Mouse (Mus musculus) ES-E14 (cell line): ENCODE results near the gene Gjb4. TPM values are rescaled to one million over a fixed set of nuclear protein-coding genes. Genes with fewer than 3 reads are reported as not detected.

Source experiments
- DNase-seq: peaks from one replicate; pipeline ENCODE4 v3.0.0-alpha.2; 2013; ENCODE audit warnings: low read depth, low spot score
- H3K27ac ChIP-seq: 2 replicates; pipeline ENCODE4 v1.5.1; 2012; ENCODE audit warnings: low read depth, mild to moderate bottlenecking, low read length, moderate library complexity, mixed read lengths; ENCODE audit not compliant: poor library complexity, insufficient read depth, severe bottlenecking
- H3K36me3 ChIP-seq: 2 replicates; pipeline ENCODE4 v1.6.1; 2012; ENCODE audit warnings: mild to moderate bottlenecking, low read length, moderate library complexity, mixed read lengths; ENCODE audit not compliant: control insufficient read depth, poor library complexity, insufficient read depth, severe bottlenecking
- H3K4me1 ChIP-seq, 2 experiments: fragments of 150-350 bp in 1 of 2; sonication (generic) in 1 of 2; 2 replicates each; pipeline ENCODE4 v1.6.1; 2012; ENCODE audit warnings: low read length in 2 of 2, mild to moderate bottlenecking in 1 of 2, mixed read lengths in 1 of 2; ENCODE audit not compliant: control insufficient read depth in 2 of 2, insufficient read depth in 2 of 2, poor library complexity in 1 of 2
- H3K4me3 ChIP-seq, 2 experiments: fragments of 150-350 bp in 1 of 2; sonication (generic) in 1 of 2; 2 replicates each; pipeline ENCODE4 v1.5.1; 2012; ENCODE audit warnings: low read length in 2 of 2, low read depth in 1 of 2, mild to moderate bottlenecking in 1 of 2, mixed read lengths in 1 of 2; ENCODE audit not compliant: insufficient read depth in 1 of 2, poor library complexity in 1 of 2, severe bottlenecking in 1 of 2
- H3K9ac ChIP-seq: 2 replicates; pipeline ENCODE4 v1.6.1; 2012; ENCODE audit warnings: low read depth, mild to moderate bottlenecking, low read length, mixed read lengths; ENCODE audit not compliant: poor library complexity, insufficient read depth, severe bottlenecking
- H3K9me3 ChIP-seq: fragments of 150-350 bp; sonication (generic); 2 replicates; pipeline ENCODE4 v1.6.1; 2012; ENCODE audit warnings: low read depth, mild to moderate bottlenecking, low read length; ENCODE audit not compliant: control insufficient read depth, insufficient read depth
- CHD2 ChIP-seq: IDR thresholded peaks from 2 replicates; pipeline ENCODE4 v1.6.1; 2014; ENCODE audit warnings: mild to moderate bottlenecking, low read depth, low read length, inconsistent platforms
- HCFC1 ChIP-seq: IDR thresholded peaks from 2 replicates; pipeline ENCODE4 v1.6.1; 2012; ENCODE audit warnings: low read length, inconsistent platforms, borderline replicate concordance; ENCODE audit not compliant: insufficient read depth
- MAFK ChIP-seq: IDR thresholded peaks from 2 replicates; pipeline ENCODE4 v1.6.1; 2014; ENCODE audit warnings: mild to moderate bottlenecking, low read depth, low read length, inconsistent platforms; ENCODE audit not compliant: insufficient read depth
- ZC3H11A ChIP-seq: IDR thresholded peaks from 2 replicates; pipeline ENCODE4 v1.6.1; 2012; ENCODE audit warnings: low read depth, mild to moderate bottlenecking, inconsistent platforms, low read length, borderline replicate concordance
- ZNF384 ChIP-seq: IDR thresholded peaks from 2 replicates; pipeline ENCODE4 v1.6.1; 2012; ENCODE audit warnings: low read depth, low read length, inconsistent platforms
- in situ Hi-C, 2 experiments: fragments of 600-800 bp; cut with MboI; formaldehyde crosslinking; loops; one replicate each; pipeline ENCODE4 v1.15.1; 2025; ENCODE audit warnings: low sequenced_read_pairs in 2 of 2, inconsistent platforms in 1 of 2; ENCODE audit not compliant: unreplicated experiment in 2 of 2
- total RNA-seq: library from RNA; depleted of rRNA; stranded (reverse); fragments of 300-350 nt; gene quantifications from 2 replicates; pipeline ENCODE4 v1.2.3, GENCODE M21; 2012

Gene Gjb4
- total RNA-seq, 1 experiment: 1.6 TPM

DNA sequence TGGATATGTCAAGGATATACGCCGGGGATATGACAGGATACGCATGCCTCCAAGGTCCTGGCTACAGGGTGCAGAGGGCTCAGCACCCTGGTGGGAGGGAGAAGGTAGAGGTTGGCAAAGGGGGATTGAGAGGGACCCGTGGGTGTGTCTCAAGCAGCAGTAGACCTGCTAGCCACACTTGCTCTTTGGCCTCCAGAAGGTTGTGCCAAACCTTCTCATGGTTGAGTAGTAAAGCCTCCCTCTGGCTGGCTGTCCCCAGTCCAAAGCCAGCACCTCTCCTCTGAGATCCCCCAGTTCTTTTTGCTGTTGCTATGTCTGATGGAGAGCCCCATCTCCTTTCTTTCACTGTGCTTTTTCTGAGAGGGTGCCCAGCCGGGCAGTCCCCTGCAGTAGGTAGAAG is 28.6 kb downstream of the Gjb4 start:
- Histone ChIP-seq H3K9ac (peak overlapping the region; percentile 50; the same call in 1 of the 2 replicates), H3K4me3 (peak overlapping the region in 1 of 2 experiments; percentile 45; a peak in 2 of 4 replicates), H3K4me1 (peaks cover 7 to 21% of the 10 kb centered on the region in 2 experiments; a peak in 3 of 4 replicates), H3K9me3 (no peaks in the 10 kb centered on the region), H3K27ac (peak overlapping the region; percentile 15; the same call in 1 of the 2 replicates), H3K36me3 (peaks cover 23% of the 10 kb centered on the region)
- no peak for TF ChIP-seq MAFK
- TF ChIP-seq HCFC1: no peak
- TF ChIP-seq CHD2: no peak
- TF ChIP-seq ZNF384: no peak
- TF ChIP-seq ZC3H11A: no peak
- in situ Hi-C loops: no loop called here
- DNase-seq: no peak

DNA sequence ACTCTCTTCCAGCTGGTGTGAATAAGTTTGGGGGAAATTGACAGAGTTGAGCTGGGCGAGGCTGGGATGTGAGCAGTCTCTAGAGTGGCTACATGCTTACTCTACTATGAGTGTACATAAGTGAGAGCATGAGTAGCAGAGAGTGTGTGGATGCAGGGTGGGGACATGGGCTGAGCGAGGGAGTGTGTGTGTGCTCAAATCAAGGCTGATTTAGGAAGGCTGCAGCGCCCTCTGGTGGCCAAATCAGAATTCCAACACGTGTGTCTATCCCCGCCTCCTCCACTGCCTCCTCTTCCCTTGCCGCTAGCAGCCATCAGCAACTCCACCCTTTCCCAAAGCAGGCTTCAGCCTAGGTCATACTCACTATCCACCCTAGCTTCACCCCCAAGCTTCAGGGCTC is 29.1 kb downstream of the Gjb4 start:
- no peaks in the 10 kb centered on the region for H3K9me3 ChIP-seq
- peaks cover 23% of the 10 kb centered on the region for H3K36me3 ChIP-seq
- peak overlapping the region; percentile 51; the same call in 1 of the 2 replicates for H3K9ac ChIP-seq
- H3K4me3 ChIP-seq: peak overlapping the region in 1 of 2 experiments; percentile 45; a peak in 2 of 4 replicates
- in situ Hi-C loops: no loop called here
- DNase-seq: peak; percentile 99
- H3K4me1 ChIP-seq: peaks cover 7 to 21% of the 10 kb centered on the region in 2 experiments; a peak in 3 of 4 replicates
- TF ChIP-seq ZNF384: no peak
- no peak for TF ChIP-seq HCFC1
- no peak for TF ChIP-seq CHD2
- peak; percentile 51; the same call in 1 of the 2 replicates for TF ChIP-seq ZC3H11A
- TF ChIP-seq MAFK: no peak
- H3K27ac ChIP-seq: no peak overlapping the region

DNA sequence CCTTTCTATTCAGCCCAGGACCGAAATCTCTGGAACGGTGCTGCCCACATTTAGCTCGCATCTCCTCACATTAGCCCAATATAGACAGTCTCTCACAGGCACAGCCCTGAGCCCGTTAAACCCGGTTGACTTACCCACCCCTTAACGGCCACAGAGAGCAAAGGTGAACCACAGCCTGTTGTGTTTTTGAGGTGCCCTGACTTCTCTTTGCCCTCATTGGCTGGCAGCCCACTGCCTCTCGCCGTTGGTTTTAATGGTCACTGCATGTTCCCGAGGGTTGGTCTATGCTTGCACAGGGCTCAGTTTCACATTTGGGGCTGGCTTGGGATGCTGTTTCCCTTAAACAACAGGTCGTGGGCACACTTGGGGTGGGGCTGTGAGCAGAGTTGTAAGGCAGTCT is 29.6 kb downstream of the Gjb4 start:
- Histone ChIP-seq H3K27ac (no peak overlapping the region), H3K9me3 (no peaks in the 10 kb centered on the region), H3K4me1 (peaks cover 7 to 21% of the 10 kb centered on the region in 2 experiments; a peak in 3 of 4 replicates), H3K36me3 (peaks cover 23% of the 10 kb centered on the region), H3K4me3 (peak overlapping the region in 1 of 2 experiments; percentile 15; a peak in 1 of 4 replicates), H3K9ac (peak overlapping the region; percentile 51; the same call in 1 of the 2 replicates)
- TF ChIP-seq ZNF384 (no peak), MAFK (no peak)
- in situ Hi-C loops: no loop called here
- no peak for DNase-seq

DNA sequence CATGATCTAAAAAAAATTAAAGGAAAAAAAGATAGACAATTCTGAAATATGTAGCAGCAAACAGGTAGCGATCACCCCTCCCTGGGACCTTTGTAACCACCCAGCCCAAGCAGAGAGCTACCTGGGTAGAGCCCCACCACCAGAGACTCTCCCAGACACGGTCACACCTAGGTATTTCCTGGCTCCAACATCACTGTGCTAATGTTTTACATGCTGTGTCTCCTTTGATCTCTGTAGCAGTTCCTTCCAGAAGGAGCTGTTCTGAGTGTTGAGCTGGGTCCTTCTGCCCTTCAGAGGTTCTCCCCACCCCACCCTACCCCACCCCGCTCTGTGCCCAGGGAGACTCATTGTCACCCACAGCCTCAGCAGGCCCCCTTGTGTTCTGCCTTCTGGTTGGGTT is 30.2 kb downstream of the Gjb4 start:
- no peak for DNase-seq
- Histone ChIP-seq H3K9me3 (no peaks in the 10 kb centered on the region), H3K9ac (no peak overlapping the region), H3K36me3 (peaks cover 23% of the 10 kb centered on the region), H3K27ac (no peak overlapping the region), H3K4me3 (no peak overlapping the region), H3K4me1 (peaks cover 7 to 21% of the 10 kb centered on the region in 2 experiments; a peak in 3 of 4 replicates)
- TF ChIP-seq CHD2 (no peak), ZC3H11A (no peak), ZNF384 (no peak), HCFC1 (no peak)
- in situ Hi-C loops: no loop called here

DNA sequence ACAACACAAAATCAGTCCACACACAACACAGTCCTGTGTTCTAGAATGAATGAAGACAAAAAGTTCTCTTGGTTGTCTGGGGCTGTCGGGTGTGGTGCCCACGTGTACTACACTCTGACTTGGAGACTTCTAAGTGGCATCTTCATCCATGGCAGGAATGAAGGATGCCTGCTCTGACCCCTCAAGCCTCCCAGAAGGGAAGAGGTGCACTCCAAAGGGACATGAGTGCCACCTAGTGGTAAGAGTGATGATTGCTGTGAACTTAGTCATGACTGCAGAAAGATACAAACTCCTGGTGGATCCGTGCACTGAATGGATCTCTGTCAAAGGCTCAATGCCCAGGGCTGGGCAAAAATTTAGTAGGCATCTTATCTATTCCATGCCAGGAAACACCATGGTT is 34.3 kb downstream of the Gjb4 start:
- no peak overlapping the region for H3K9ac ChIP-seq
- DNase-seq: peak; percentile 75
- peaks cover 4% of the 10 kb centered on the region; the same call in 1 of the 2 replicates for H3K36me3 ChIP-seq
- no peak overlapping the region for H3K27ac ChIP-seq
- in situ Hi-C loops: loop anchor here in 1 of 2 experiments (10.0 kb wide), 1 partner anchor 245 kb away; the partner anchor contains the start of gene Zmym6
- TF ChIP-seq MAFK (no peak), CHD2 (no peak), ZC3H11A (peak; percentile 67; the same call in 1 of the 2 replicates), ZNF384 (no peak)
- peaks cover 0 to 2% of the 10 kb centered on the region in 2 experiments; a peak in 1 of 4 replicates for H3K4me1 ChIP-seq
- no peak overlapping the region for H3K4me3 ChIP-seq
- no peaks in the 10 kb centered on the region for H3K9me3 ChIP-seq
